Mouse (Mus musculus) left cerebral cortex, postnatal 14 days (tissue): ENCODE data around the gene Ptprd. TPM values are rescaled to one million over a fixed set of nuclear protein-coding genes. Genes with fewer than 3 reads are reported as not detected.
A peak's percentile ranks its signal among the peaks of the same experiment; 100 is the strongest.

Experiments used
- DNase-seq, 2 experiments: peaks; one replicate each; pipeline ENCODE4 v3.0.0; 2021 to 2022; ENCODE audit warnings: low spot score in 2 of 2, mixed read lengths in 1 of 2
- intact Hi-C: fragments of 180-260 bp; cut with DNase I; formaldehyde crosslinking; loops from one replicate; pipeline ENCODE4 v1.15.1; 2025
- total RNA-seq, 2 experiments: library from RNA; stranded (reverse); gene quantifications; 2 replicates each; pipeline ENCODE4 v1.2.3; 2021

Gene Ptprd
- total RNA-seq, 2 experiments from 2014 or later: 357 to 391 TPM

GRCm38 (mm10) chr4:76223720-76224119, 1988.0 kb downstream of the Ptprd start:
- no peak for DNase-seq
- intact Hi-C loops: no loop called here

GRCm38 (mm10) chr4:76222520-76222919, 1989.2 kb downstream of the Ptprd start:
- intact Hi-C loops: no loop called here
- DNase-seq: no peak

- intact Hi-C loops: no loop called here
- no peak for DNase-seq
Measured at GRCm38 (mm10) chr4:76218065-76218464, 1993.7 kb downstream of the Ptprd start.

GRCm38 (mm10) chr4:76215141-76215540, 1996.6 kb downstream of the Ptprd start:
- intact Hi-C loops: no loop called here
- no peak for DNase-seq

GRCm38 (mm10) chr4:76199321-76199720, 2012.4 kb downstream of the Ptprd start:
- intact Hi-C loops: no loop called here
- DNase-seq: no peak

GRCm38 (mm10) chr4:76194762-76195161, 2017.0 kb downstream of the Ptprd start:
- DNase-seq: no peak
- intact Hi-C loops: no loop called here

GRCm38 (mm10) chr4:76193496-76193895, 2018.3 kb downstream of the Ptprd start:
- DNase-seq: peak in 1 of 2 experiments; percentile 33
- intact Hi-C loops: no loop called here

GRCm38 (mm10) chr4:76192031-76192430, 2019.7 kb downstream of the Ptprd start:
- intact Hi-C loops: no loop called here
- DNase-seq: peak in 1 of 2 experiments; percentile 17

- DNase-seq: no peak
- intact Hi-C loops: no loop called here
Measured at GRCm38 (mm10) chr4:76190788-76191187, 2021.0 kb downstream of the Ptprd start.

- intact Hi-C loops: no loop called here
- no peak for DNase-seq
Measured at GRCm38 (mm10) chr4:76183095-76183494, 2028.7 kb downstream of the Ptprd start.

- no peak for DNase-seq
- intact Hi-C loops: no loop called here
Measured at GRCm38 (mm10) chr4:76179497-76179896, 2032.3 kb downstream of the Ptprd start.

GRCm38 (mm10) chr4:76175086-76175485, 2036.7 kb downstream of the Ptprd start:
- peak; percentile 50 to 52 for DNase-seq
- intact Hi-C loops: no loop called here

GRCm38 (mm10) chr4:76155750-76156149, 2056.0 kb downstream of the Ptprd start:
- intact Hi-C loops: no loop called here
- DNase-seq: no peak

- intact Hi-C loops: no loop called here
- no peak for DNase-seq
Measured at GRCm38 (mm10) chr4:76154190-76154589, 2057.6 kb downstream of the Ptprd start.

- DNase-seq: no peak
- intact Hi-C loops: no loop called here
Measured at GRCm38 (mm10) chr4:76144925-76145324, 2066.8 kb downstream of the Ptprd start.

GRCm38 (mm10) chr4:76144333-76144732, 2067.4 kb downstream of the Ptprd start:
- no peak for DNase-seq
- intact Hi-C loops: no loop called here

GRCm38 (mm10) chr4:76137901-76138300, 2073.9 kb downstream of the Ptprd start:
- no peak for DNase-seq
- intact Hi-C loops: no loop called here

GRCm38 (mm10) chr4:76136625-76137024, 2075.1 kb downstream of the Ptprd start:
- DNase-seq: no peak
- intact Hi-C loops: no loop called here

- intact Hi-C loops: no loop called here
- DNase-seq: no peak
Measured at GRCm38 (mm10) chr4:76091845-76092244, 2119.9 kb downstream of the Ptprd start.

- no peak for DNase-seq
- intact Hi-C loops: no loop called here
Measured at GRCm38 (mm10) chr4:76089866-76090265, 2121.9 kb downstream of the Ptprd start.

- intact Hi-C loops: no loop called here
- DNase-seq: no peak
Measured at GRCm38 (mm10) chr4:76076051-76076450, 2135.7 kb downstream of the Ptprd start.

- DNase-seq: no peak
- intact Hi-C loops: no loop called here
Measured at GRCm38 (mm10) chr4:76073286-76073685, 2138.5 kb downstream of the Ptprd start.
